Mouse (Mus musculus) right cerebral cortex, postnatal 14 days (tissue): Measurements from ENCODE around the gene Olfr399.

ENCODE experiments used
- DNase-seq: peaks from one replicate; pipeline ENCODE4 v3.0.0; 2022

Olfr399 gene

DNA sequence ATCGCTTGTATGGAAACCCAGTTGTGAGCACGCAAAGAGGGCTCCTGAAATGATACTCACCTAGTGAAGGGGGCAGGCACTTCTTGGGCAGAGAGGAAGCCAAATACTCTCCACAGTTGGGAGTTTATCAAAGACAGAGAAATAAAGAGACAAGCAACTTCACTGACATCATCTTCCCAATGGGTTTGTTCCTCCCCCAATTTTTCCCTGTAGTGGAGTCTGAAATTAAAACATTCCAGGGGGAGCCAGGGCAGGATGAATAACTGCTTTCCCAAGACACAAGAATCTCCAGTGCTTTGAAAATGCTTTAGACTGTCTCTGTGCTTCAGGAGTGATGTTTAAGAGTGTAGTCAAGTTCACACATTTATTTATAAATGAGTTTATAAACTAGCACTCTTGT, at the start of gene Olfr399, which contains the start of gene Olfr139:
TSS of gene Olfr399 (minus strand) at position 165 of the 400 bp plus-strand sequence.
TSS of gene Olfr139 (minus strand) at position 101 of the 400 bp plus-strand sequence.
- no peak for DNase-seq

DNA sequence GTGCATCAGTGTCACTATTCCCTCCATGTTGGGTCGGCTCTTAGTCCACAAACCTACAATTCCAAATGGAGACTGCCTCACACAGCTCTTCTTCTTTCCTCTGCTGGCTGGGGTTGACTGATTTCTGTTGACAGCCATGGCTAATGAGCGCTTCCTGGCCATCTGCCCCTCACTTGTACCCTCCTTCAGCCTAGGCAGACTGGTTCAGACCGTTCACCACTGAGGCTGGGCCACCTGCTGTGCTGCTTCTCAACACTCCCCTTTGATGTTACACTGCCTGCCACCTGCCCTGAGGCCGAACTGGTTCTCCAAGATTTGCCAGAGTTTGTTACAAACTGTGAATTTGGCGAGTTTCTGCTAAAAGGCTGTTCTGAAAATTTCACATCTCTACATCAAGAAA, 48.7 kb upstream of the Olfr399 start:
- no peak for DNase-seq

DNA sequence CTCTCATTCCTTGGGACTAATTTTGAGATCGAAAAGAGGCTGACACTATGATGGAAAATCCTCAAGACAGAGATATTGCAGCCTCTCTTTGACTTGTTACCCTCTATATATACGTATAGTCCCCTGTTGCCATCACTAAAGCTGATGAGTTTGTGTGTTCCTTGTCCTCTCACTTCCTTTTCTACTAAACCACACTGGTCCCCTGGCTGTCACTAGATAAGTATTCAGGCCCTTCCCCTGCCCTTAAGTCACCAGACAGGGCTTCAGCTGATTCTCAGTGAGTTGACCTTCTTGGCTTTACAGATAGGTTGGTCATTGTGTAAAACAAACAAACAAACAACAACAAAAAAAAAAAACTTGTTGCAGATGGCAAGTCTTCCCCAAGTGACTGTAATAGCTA, 45.1 kb upstream of the Olfr399 start:
- DNase-seq: no peak

DNA sequence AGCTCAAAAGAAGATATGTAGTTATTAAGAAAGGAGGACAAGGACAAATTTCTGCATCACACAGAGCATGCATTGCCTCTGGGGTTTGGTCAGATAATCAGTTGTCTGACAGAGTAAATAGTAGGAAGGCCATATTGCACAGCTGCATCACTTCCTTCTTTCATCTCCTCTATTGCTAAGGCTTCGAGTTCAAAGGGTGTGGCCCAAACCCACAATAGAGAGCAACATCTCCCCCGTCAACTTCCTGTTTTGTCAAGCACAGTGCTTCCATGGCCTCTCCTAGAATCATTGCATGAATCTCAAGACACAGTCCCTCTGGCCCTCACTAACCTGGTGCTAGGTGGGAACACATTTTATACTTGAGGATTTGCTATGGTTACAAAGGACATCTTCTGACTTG, 44.3 kb upstream of the Olfr399 start:
- no peak for DNase-seq

DNA sequence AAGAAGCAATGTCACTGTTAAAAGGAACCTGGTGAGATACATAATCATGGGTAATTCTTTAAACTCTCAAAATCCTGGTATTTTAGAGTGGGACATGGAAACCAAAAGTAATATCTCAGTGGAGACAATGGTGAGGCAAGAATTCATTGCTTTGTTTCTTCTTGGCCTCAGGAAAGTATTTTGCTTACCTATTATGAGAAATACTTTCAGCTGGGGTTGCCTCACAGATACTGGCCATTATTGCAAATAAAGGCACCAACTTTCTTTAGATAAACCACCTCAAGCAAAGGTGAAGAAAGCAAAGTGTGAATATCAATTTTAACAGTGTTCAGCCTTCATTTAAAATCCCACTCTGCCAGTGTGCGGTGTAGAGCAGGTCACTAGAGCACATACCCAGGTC, 13.2 kb upstream of the Olfr399 start, which contains the start of gene Zfp616:
TSS of gene Zfp616 (plus strand) at position 301 of the 400 bp plus-strand sequence.
- no peak for DNase-seq

DNA sequence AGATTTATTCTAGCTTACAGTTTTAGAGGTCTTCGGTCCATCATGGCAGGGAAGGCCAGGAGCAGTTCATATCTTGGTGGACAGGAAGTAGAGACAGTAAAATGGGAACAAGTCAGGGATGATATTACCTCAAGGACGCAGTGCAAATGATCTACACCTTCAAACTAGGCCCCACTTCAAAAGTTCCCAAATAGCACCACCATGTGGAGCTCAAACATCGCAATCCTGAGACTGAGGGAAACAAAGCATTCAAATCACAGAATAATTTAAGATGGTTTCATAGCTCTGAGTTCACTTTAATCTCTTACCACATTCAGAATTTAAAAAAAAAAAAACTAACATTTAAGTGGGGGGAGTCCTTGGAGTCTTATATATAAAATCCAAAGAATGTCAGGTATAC, 5.1 kb downstream of the Olfr399 start:
- DNase-seq: no peak
